Mouse (Mus musculus) activated CD4-positive, CD25-positive, alpha-beta regulatory T cell (primary cell): ENCODE data around the gene Tmem237. TPM values are rescaled to one million over a fixed set of nuclear protein-coding genes. Genes with fewer than 3 reads are reported as not detected.

Source experiments
- polyA plus RNA-seq, 2 experiments: library from polyadenylated mRNA; unstranded; fragments of 100-300 nt; shearing (Covaris generic); gene quantifications; one replicate each; pipeline ENCODE4 v1.2.1; 2017

Tmem237 gene
- polyA plus RNA-seq, result 1 to 10 TPM; 6.2 to 8.4 TPM

GRCm38 (mm10) chr1:59119720-59120457 is at the start of gene Tmem237:
Gene Tmem237 (minus strand): TSS chr1:59120408.

GRCm38 (mm10) chr1:59163030-59163461 is 42.8 kb upstream of the Tmem237 start, which contains the start of gene Mpp4:
Gene Mpp4 (minus strand): TSS chr1:59163389.

GRCm38 (mm10) chr1:59094705-59095104 is 25.5 kb downstream of the Tmem237 start, which contains the start of gene C2cd6:
Gene C2cd6 (minus strand): TSS chr1:59094900.

Other genes starting within 250 kb of the Tmem237 start
- 10 to 100 TPM; 22.3 to 25.4 TPM for gene Trak2, start 147.0 kb downstream of the Tmem237 start, polyA plus RNA-seq
- 10 to 100 TPM; 17.2 to 20.0 TPM for gene Stradb, start 146.9 kb downstream of the Tmem237 start, polyA plus RNA-seq
- gene C2cd6, start 25.5 kb downstream of the Tmem237 start, polyA plus RNA-seq, result under 1 TPM; 0.07 to 0.30 TPM
- under 1 TPM; 0.07 to 0.34 TPM for gene Mpp4, start 43.0 kb upstream of the Tmem237 start, polyA plus RNA-seq
- 10 to 100 TPM in 1 of 2 experiments, 1 to 10 TPM in 1; 4.3 to 12.0 TPM for gene Als2, start 116.8 kb upstream of the Tmem237 start, polyA plus RNA-seq
- not detected for gene Cdk15, start 136.5 kb upstream of the Tmem237 start, polyA plus RNA-seq